Mouse (Mus musculus): ENCODE results near the gene Aprt. TPM values are rescaled to one million over a fixed set of nuclear protein-coding genes. Genes with fewer than 3 reads are reported as not detected.

Gene Aprt
- polyA plus RNA-seq, 1 experiment, result 261 TPM

- Histone ChIP-seq H3K4me3 (no peak overlapping the region), H3ac (ENCODE audit: control insufficient read depth, insufficient read length) (no peak overlapping the region), H3K36me3 (ENCODE audit: control insufficient read depth, insufficient read depth) (peaks cover 7% of the 10 kb centered on the region), H3K4me2 (ENCODE audit: low read depth) (no peak overlapping the region), H3K79me2 (ENCODE audit: control insufficient read depth, insufficient read depth) (peaks cover 25% of the 10 kb centered on the region), H3K27me3 (ENCODE audit: control insufficient read depth, insufficient read depth, insufficient read length) (no peaks in the 10 kb centered on the region)
- TF ChIP-seq MAX (IDR thresholded peaks at IDR 0.05; ENCODE audit: low read depth) (no peak), MYOD1 (IDR thresholded peaks at IDR 0.05; ENCODE audit: control insufficient read depth in 1 of 3, insufficient read length in 2 of 3, low read depth in 2 of 3) (no peak)
Observed at GRCm38 (mm10) chr8:122571153-122571552, 5.6 kb downstream of the Aprt start.

GRCm38 (mm10) chr8:122569996-122570395, 6.7 kb downstream of the Aprt start:
- no peak for TF ChIP-seq USF1 (IDR thresholded peaks at IDR 0.05; ENCODE audit: low read depth)
- TF ChIP-seq POLR2AphosphoS2 (IDR thresholded peaks at IDR 0.05; ENCODE audit: insufficient read length, low read depth), result no peak
- no peak for TF ChIP-seq TCF3 (IDR thresholded peaks at IDR 0.05; ENCODE audit: insufficient read length, low read depth)
- no peak for TF ChIP-seq POLR2A (IDR thresholded peaks at IDR 0.05; ENCODE audit: insufficient read length, low read depth)
- no peak for TF ChIP-seq MAX (IDR thresholded peaks at IDR 0.05; ENCODE audit: low read depth)
- TF ChIP-seq MYOD1 (IDR thresholded peaks at IDR 0.05; ENCODE audit: control insufficient read depth in 1 of 3, insufficient read length in 2 of 3, low read depth in 2 of 3), result no peak
- TF ChIP-seq CEBPB (IDR thresholded peaks at IDR 0.05; ENCODE audit: insufficient read depth, poor library complexity, severe bottlenecking), result no peak
- TF ChIP-seq SRF (IDR thresholded peaks at IDR 0.05; ENCODE audit: control insufficient read depth, insufficient read length, low read depth), result no peak
- TF ChIP-seq MYOG (IDR thresholded peaks at IDR 0.05; ENCODE audit: control insufficient read depth in 1 of 3, insufficient read depth in 1 of 3, insufficient read length in 2 of 3, low read depth in 2 of 3), result no peak
- no peak for TF ChIP-seq REST (IDR thresholded peaks at IDR 0.05; ENCODE audit: insufficient read depth, insufficient read length)
- no peak for TF ChIP-seq TCF12 (IDR thresholded peaks at IDR 0.05; ENCODE audit: insufficient read depth, poor library complexity, severe bottlenecking)
- no peak for TF ChIP-seq E2F4 (IDR thresholded peaks at IDR 0.05; ENCODE audit: insufficient read depth)
- Histone ChIP-seq H3K36me3 (ENCODE audit: control insufficient read depth, insufficient read depth) (peaks cover 7% of the 10 kb centered on the region), H3ac (ENCODE audit: control insufficient read depth, insufficient read length) (no peak overlapping the region), H3K4me2 (ENCODE audit: low read depth) (no peak overlapping the region), H3K79me2 (ENCODE audit: control insufficient read depth, insufficient read depth) (peaks cover 18% of the 10 kb centered on the region), H3K4me3 (peak overlapping the region; percentile 48), H3K27me3 (ENCODE audit: control insufficient read depth, insufficient read depth, insufficient read length) (no peaks in the 10 kb centered on the region)

DNA sequence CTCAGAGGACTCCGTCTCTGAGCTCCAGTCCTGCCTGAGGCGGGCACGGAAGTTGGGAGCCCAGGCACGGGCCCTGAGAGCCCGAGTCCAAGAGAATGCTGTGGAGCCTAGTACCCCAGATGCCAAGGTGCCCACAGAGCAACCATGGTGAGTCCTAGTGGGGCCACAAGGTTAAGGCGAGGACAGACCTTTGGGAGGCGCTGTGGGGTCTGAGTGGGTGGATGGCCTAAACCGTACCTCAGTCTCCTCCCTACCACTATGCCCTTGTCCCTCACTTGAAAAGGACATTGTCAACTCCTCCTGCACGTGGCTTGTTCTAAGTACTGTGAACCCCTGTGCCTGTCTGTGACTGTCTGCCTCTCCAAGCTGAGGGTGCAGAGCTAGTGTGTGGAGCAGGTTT, 7.4 kb downstream of the Aprt start:
- Histone ChIP-seq H3ac (ENCODE audit: control insufficient read depth, insufficient read length) (no peak overlapping the region), H3K79me2 (ENCODE audit: control insufficient read depth, insufficient read depth) (peaks cover 18% of the 10 kb centered on the region), H3K27me3 (ENCODE audit: control insufficient read depth, insufficient read depth, insufficient read length) (no peaks in the 10 kb centered on the region), H3K4me3 (peak overlapping the region; percentile 48), H3K4me2 (ENCODE audit: low read depth) (peak overlapping the region; percentile 72), H3K36me3 (ENCODE audit: control insufficient read depth, insufficient read depth) (peaks cover 7% of the 10 kb centered on the region)
- no peak for TF ChIP-seq SRF (IDR thresholded peaks at IDR 0.05; ENCODE audit: control insufficient read depth, insufficient read length, low read depth)
- TF ChIP-seq POLR2A (IDR thresholded peaks at IDR 0.05; ENCODE audit: insufficient read length, low read depth), result no peak
- TF ChIP-seq USF1 (IDR thresholded peaks at IDR 0.05; ENCODE audit: low read depth), result no peak

DNA sequence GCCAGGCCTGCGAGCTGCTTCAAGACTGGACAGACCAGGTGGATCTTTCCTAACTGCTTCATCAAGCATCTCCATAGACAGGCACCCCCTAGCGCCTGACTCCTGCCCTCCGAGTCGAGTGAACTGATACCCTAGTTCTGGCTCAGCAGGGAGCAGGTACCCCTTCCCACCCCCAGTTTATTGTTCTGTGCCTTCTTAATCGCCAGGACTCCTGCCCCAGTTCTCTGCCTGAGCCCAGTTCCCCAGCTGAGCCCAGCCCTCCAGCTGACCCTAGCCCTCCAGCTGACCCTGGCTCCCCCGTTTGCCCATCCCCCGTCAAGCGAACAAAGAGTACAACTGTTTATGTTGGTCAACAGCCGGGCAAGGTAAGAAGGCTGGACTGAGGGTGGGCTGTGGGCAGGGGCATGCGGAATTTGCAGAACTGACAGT, 7.8 kb downstream of the Aprt start:
- H3K27me3 ChIP-seq (ENCODE audit: control insufficient read depth, insufficient read depth, insufficient read length), result no peaks in the 10 kb centered on the region
- H3K79me2 ChIP-seq (ENCODE audit: control insufficient read depth, insufficient read depth), result peaks cover 18% of the 10 kb centered on the region
- H3K4me2 ChIP-seq (ENCODE audit: low read depth), result peak overlapping the region; percentile 72
- peaks cover 7% of the 10 kb centered on the region for H3K36me3 ChIP-seq (ENCODE audit: control insufficient read depth, insufficient read depth)
- H3K4me3 ChIP-seq, result peak overlapping the region; percentile 48
- H3ac ChIP-seq (ENCODE audit: control insufficient read depth, insufficient read length), result no peak overlapping the region
- TF ChIP-seq CEBPB (IDR thresholded peaks at IDR 0.05; ENCODE audit: insufficient read depth, poor library complexity, severe bottlenecking), result no peak
- TF ChIP-seq REST (IDR thresholded peaks at IDR 0.05; ENCODE audit: insufficient read depth, insufficient read length), result no peak
- no peak for TF ChIP-seq MAX (IDR thresholded peaks at IDR 0.05; ENCODE audit: low read depth)
- TF ChIP-seq MYOD1 (IDR thresholded peaks at IDR 0.05; ENCODE audit: control insufficient read depth in 1 of 3, insufficient read length in 2 of 3, low read depth in 2 of 3), result no peak
- no peak for TF ChIP-seq TCF12 (IDR thresholded peaks at IDR 0.05; ENCODE audit: insufficient read depth, poor library complexity, severe bottlenecking)
- no peak for TF ChIP-seq SRF (IDR thresholded peaks at IDR 0.05; ENCODE audit: control insufficient read depth, insufficient read length, low read depth)
- no peak for TF ChIP-seq POLR2A (IDR thresholded peaks at IDR 0.05; ENCODE audit: insufficient read length, low read depth)
- TF ChIP-seq POLR2AphosphoS2 (IDR thresholded peaks at IDR 0.05; ENCODE audit: insufficient read length, low read depth), result no peak
- TF ChIP-seq E2F4 (IDR thresholded peaks at IDR 0.05; ENCODE audit: insufficient read depth), result no peak
- TF ChIP-seq MYOG (IDR thresholded peaks at IDR 0.05; ENCODE audit: control insufficient read depth in 1 of 3, insufficient read depth in 1 of 3, insufficient read length in 2 of 3, low read depth in 2 of 3), result no peak

DNA sequence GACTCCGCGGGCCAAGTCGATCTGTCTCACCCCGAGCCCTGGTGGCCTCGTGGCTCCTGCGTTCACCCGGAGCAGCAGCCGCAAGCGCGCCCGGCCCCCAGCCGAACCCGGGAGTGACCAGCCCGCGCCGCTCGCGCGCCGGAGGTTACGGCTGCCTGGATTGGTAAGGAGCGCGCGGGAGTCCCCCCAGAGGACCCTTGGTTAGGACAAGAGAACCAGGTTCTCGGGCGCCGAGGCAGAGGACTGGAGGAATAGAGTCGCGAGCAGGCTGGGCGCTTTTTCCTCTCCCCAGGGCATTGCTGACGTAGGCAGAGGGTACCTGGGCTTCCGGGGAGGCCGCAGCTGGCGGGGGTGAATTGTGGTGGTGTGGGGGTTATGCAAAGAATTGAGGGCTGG, 8.6 kb downstream of the Aprt start:
- Histone ChIP-seq H3K36me3 (ENCODE audit: control insufficient read depth, insufficient read depth) (peaks cover 6% of the 10 kb centered on the region), H3K4me2 (ENCODE audit: low read depth) (peak overlapping the region; percentile 72), H3ac (ENCODE audit: control insufficient read depth, insufficient read length) (peak overlapping the region; percentile 74), H3K27me3 (ENCODE audit: control insufficient read depth, insufficient read depth, insufficient read length) (no peaks in the 10 kb centered on the region), H3K4me3 (peak overlapping the region; percentile 48), H3K79me2 (ENCODE audit: control insufficient read depth, insufficient read depth) (peaks cover 18% of the 10 kb centered on the region)
- no peak for TF ChIP-seq TCF12 (IDR thresholded peaks at IDR 0.05; ENCODE audit: insufficient read depth, poor library complexity, severe bottlenecking)
- no peak for TF ChIP-seq REST (IDR thresholded peaks at IDR 0.05; ENCODE audit: insufficient read depth, insufficient read length)
- no peak for TF ChIP-seq SRF (IDR thresholded peaks at IDR 0.05; ENCODE audit: control insufficient read depth, insufficient read length, low read depth)
- no peak for TF ChIP-seq MYOG (IDR thresholded peaks at IDR 0.05; ENCODE audit: control insufficient read depth in 1 of 3, insufficient read depth in 1 of 3, insufficient read length in 2 of 3, low read depth in 2 of 3)
- no peak for TF ChIP-seq MAX (IDR thresholded peaks at IDR 0.05; ENCODE audit: low read depth)
- TF ChIP-seq CEBPB (IDR thresholded peaks at IDR 0.05; ENCODE audit: insufficient read depth, poor library complexity, severe bottlenecking), result no peak
- no peak for TF ChIP-seq POLR2AphosphoS2 (IDR thresholded peaks at IDR 0.05; ENCODE audit: insufficient read length, low read depth)
- TF ChIP-seq MYOD1 (IDR thresholded peaks at IDR 0.05; ENCODE audit: control insufficient read depth in 1 of 3, insufficient read length in 2 of 3, low read depth in 2 of 3), result no peak
- TF ChIP-seq E2F4 (IDR thresholded peaks at IDR 0.05; ENCODE audit: insufficient read depth), result no peak
- TF ChIP-seq POLR2A (IDR thresholded peaks at IDR 0.05; ENCODE audit: insufficient read length, low read depth), result no peak
- no peak for TF ChIP-seq TCF3 (IDR thresholded peaks at IDR 0.05; ENCODE audit: insufficient read length, low read depth)
- TF ChIP-seq USF1 (IDR thresholded peaks at IDR 0.05; ENCODE audit: low read depth), result no peak

Data from myocyte (in vitro differentiated cells).